Mouse (Mus musculus): Measurements from ENCODE around the gene Atp6ap1.

DNA sequence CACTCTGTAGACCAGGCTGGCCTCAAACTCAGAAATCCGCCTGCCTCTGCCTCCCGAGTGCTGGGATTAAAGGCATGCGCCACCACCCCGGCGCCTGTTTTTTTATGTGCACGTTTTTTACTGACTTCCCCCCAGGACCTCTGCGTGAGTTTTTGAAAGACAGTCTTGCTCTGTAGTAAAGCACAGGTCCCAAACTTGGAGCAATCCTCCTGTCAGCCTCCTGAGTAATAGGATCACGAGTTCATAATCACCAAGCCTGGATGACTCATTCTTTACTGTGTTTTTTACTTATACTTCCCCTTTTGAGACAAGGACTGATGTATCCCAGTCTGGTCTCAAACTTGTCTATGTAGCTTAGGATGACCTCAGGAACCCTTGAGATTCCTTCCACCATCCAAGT lies 19.0 kb upstream of the Atp6ap1 start:
- TF ChIP-seq CTCF (IDR thresholded peaks at IDR 0.05; ENCODE audit: low read depth) (no peak), EP300 (IDR thresholded peaks at IDR 0.05; ENCODE audit: low read depth) (no peak)
